Mouse (Mus musculus): ENCODE measurements around the gene Rnf113a1.
"Not testable (repeated sequence)": the region's sequence is repeated elsewhere in the genome, so short reads cannot be mapped to it uniquely, and the experiment has no call there.

Gene Rnf113a1

DNA sequence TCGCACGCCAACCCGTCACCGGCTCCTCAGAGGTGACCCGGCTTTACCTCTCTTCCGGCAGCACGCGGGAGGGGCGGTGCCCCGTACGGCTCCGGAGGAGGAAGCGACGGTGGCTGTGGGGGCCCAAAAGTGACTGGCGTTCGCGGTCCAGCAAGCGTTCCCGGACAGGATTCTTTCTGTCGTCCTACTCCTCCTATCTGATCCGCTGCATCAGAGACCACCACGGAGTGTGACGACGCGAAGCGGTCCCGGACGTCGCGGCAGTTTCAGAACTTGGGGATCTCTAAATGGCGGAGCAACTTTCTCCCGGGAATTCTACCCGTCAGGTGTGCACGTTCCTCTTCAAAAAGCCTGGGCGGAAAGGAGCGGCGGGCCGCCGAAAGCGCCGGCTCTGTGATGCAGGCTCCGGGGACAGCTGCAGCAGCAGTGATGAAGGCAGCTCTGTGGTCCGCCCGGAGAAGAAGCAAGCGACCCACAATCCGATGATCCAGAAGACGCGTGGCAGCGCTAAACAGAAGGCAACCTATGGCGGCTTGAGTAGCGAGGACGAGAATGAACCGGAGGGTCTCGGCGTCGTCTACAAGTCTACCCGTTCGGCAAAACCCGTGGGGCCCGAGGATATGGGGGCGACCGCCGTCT is at the start of gene Rnf113a1, which contains the start of gene Ndufa1:
Gene Rnf113a1, plus strand, starts transcription at position 141 of the 639 bp plus-strand sequence.
Gene Ndufa1, minus strand, starts transcription at position 59 of the 639 bp plus-strand sequence.
- DNase-seq (ENCODE audit: low spot score) = peak; percentile 38

DNA sequence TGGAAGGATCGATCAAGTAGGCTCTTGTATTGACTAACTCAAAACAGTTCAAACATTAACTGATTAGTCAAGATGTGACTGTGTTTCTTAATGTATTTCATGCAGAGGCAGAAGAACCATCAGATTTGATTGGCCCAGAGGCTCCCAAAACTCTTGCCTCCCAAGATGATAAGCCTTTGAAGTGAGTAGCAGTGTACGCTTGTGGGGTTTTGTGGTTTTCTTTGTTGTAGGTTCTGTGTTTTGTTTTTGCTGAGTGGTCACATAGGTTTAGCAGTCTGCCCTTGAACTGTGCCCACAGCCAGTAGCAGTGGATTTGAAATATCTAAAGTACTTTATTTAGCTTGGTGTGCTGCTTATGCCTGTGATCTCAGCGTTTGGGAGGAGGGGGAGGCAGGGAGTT is 49.3 kb upstream of the Rnf113a1 start:
- DNase-seq (ENCODE audit: low spot score) = no peak

DNA sequence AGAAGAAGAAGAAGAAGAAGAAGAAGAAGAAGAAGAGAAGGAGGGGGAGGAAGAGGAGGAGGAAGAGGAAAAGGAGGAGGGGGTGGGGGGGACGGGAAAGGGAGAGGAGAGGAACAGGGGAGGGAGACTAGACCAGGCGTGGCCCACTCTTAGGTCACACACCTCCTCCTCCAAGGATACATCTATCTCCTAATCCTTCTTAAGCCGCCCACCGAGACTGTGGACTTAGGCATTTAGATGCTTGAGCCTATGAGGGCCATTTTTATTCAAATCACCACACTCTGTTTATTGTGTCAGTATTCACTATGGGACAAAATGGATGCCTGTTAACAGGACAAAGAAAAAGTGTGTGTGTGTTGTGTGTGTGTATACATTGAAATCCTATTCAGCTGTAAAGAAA is 46.5 kb upstream of the Rnf113a1 start:
- DNase-seq (ENCODE audit: low spot score) = not testable (repeated sequence)

DNA sequence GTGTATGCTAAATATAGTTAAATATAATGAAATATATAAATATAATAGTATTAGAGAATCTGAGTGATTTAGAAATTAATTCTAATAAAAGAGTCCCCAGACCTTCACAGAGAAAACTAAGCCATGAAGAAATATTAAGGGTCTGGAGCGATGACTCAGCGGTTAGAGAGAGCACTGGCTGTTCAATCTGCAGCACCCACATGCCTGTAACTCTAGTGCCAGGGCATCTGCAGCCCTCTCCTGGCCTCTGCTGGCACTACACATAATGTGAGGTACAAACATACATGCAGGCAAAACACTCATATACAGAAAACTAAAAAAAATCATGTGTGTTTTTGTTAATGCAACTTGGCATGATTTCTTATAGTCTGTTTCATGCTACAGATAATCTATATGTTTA is 46.1 kb upstream of the Rnf113a1 start:
- no peak for DNase-seq (ENCODE audit: low spot score)

DNA sequence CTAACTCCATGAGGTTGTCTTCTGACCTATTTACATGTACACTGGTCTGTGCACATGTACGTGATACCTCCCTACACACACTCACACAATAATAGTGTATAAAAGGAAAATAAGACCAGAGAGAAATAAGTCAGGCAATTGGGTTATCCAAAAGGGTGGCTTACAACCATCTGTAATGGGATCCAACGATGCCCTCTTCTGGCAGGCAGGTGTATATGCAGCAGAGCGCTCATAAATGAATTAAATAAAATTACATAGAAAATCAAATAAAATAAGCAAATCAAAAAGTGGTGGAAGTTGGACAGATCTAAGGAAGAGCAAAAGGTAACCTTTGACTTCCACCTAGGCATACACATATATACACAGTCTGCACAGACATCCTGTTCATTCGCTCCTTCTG is 33.2 kb upstream of the Rnf113a1 start:
- no peak for DNase-seq (ENCODE audit: low spot score)

DNA sequence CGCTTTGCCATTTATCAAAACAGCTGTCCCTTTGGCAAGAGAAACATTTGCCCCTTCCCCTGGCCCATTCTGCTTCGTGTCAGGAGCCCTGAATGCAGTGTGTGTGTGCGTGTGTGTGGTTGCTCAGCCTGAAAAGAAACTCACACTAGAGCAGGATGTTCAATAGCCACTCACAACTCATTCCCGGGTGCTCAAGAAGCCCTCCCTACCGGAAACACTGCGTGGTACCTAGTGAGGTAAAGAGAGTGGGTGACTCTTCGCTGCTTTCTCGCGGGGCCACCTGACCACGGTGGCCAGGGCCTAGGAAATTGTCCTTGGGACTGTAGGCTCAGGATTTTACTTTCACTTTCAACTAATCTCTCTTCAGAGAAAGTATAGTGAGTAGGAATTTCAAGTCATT is 29.9 kb upstream of the Rnf113a1 start:
- DNase-seq (ENCODE audit: low spot score) = no peak

DNA sequence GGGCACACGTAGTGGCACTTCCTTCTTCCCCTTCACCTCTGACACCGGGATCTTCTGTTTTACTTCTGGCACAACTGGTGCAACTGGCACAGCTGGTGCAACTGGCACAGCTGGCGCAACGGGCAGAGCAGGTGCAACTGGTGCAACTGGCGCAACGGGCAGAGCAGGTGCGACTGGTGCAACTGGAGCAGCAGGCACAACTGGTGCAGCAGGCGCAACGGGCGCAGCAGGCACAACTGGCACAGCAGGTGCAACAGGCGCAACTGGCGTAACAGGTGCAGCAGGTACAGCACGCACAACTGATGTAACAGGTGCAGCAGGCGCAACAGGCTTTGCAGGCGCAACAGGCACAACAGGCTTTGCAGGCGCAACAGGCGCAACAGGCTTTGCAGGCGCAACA is 27.9 kb upstream of the Rnf113a1 start:
- no peak for DNase-seq (ENCODE audit: low spot score)

DNA sequence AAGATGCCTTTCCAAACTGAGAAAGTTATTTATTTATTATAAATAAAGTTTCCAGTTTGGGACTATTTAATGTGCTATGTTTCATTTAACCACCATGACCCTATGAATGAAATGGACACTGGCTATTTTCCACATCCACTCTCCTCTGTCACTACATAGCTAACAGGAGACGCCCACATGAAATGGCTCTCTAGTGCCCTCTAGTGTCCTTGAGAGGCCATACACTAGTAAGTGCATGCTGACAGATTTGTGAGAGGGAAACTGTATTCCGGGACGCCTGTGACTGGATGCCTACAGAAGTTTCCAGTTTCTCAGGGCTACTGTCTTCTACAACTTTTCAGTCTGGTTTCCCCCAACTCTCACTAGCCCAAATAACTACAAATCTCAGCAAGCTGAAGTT is 24.0 kb upstream of the Rnf113a1 start:
- no peak for DNase-seq (ENCODE audit: low spot score)

DNA sequence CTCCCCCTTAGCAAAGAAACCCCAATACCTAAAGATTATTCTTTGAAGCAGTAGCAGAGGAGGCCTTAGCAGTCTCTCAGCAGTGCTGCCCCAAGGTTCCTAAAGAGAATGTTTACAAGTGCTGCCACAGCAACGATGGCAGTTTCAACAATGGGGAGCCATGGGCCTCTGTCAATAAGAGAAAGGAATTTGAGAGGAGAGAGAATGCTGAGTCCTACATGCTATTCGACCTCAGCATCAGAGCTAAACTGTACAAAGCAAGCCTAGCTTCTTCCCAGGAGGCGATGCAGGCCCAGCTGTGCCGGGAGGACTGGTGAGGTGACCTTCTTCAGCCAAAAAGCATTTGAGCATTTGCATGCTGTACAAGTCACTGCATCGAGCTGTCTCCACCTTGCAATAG is 22.3 kb upstream of the Rnf113a1 start, which contains the start of gene Akap14:
Gene Akap14, minus strand, starts transcription at position 101 of the 400 bp plus-strand sequence.
- no peak for DNase-seq (ENCODE audit: low spot score)

DNA sequence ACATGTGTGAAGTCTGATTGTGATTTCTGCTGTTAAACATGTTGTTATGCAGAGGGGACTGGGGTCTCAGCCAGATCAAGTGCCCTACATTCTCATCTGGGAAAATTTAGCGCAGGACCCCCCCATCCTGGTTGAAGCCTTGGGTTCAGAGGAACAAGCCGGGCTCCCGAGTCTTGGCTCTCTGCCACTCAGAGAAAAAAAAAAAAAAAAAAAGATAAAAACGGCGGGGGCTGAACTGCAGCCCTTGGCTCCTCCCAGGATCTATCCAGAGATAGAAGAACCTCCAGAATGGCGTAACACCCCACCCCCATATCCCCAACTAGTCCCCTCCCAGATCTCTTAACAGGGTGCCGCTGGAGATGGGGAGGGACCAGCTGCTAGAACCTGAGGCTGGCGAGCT is 6.6 kb upstream of the Rnf113a1 start:
- not testable (repeated sequence) for DNase-seq (ENCODE audit: low spot score)

DNA sequence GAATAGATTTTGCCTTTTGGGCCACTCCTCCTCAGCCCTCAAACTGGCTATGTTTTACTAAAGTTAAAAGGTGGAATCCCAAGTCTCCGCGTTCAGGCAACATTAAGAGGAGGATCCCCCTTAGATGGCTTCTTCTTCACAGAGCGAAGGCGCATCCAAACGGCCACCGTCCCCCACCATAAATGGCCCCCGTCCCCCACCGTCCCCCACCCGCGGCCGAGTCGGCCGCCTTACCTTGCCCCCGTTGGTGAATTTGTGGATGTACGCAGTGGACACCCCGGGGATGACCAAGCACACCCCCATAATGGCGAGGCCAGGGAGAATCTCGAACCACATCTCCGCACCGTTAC is 315 bp upstream of the Rnf113a1 start:
- DNase-seq (ENCODE audit: low spot score) = no peak

DNA sequence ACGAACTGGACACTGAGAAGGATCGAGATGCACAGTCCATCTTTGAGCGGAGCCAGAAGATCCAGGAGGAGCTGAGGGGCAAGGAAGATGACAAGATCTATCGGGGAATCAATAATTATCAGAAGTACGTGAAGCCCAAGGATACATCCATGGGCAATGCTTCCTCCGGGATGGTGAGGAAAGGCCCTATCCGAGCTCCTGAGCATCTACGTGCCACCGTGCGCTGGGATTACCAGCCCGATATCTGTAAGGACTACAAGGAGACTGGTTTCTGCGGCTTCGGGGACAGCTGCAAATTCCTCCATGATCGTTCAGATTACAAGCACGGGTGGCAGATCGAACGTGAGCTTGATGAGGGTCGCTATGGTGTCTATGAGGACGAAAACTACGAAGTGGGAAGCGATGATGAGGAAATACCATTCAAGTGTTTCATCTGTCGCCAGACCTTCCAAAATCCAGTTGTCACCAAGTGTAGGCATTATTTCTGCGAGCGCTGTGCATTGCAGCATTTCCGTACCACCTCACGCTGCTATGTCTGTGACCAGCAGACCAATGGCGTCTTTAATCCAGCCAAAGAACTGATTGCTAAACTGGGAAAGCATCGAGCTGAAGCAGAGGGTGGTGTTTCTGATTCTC is 817 bp downstream of the Rnf113a1 start:
- DNase-seq (ENCODE audit: low spot score) = no peak

DNA sequence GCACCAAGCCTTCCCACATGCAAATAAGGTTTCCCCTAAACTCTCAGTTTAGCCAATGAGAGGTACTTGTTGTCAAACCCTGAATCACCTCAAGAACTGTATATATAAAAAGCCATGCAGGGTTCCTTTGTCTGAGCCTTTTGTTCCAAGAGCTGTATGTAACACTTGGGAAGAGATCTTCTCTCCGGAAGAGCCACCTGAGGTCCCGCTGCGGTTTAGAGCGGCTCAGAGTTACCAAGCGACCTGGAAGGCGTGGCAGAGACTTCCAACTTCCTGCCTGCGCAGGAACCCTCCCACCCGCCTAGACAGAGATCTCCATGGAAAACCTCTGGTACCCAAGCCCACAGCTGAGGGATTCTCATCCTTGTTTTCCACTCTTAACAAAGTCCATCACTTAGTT is 7.6 kb downstream of the Rnf113a1 start:
- no peak for DNase-seq (ENCODE audit: low spot score)

DNA sequence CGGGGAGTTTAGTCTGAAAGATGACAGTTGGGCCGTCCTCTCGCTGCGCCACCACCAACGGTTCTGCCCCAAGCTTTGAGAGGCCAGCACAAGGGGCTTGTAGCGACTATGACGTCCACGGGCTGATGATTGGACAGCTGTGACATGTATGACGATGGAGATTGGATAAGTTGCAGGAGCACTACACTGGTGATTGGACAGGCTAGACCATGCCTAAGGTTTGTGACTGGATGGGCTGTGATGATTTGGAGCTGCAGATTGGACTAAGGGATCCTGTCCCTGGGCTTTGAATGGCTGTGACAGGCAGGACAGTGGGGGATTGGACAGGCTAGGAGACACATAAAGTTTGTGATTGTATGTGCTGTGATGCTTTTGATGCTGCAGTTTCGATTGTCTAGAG is 19.9 kb downstream of the Rnf113a1 start, which contains the start of gene Gm9:
Gene Gm9, minus strand, starts transcription at position 101 of the 400 bp plus-strand sequence.
- DNase-seq (ENCODE audit: low spot score) = no peak

DNA sequence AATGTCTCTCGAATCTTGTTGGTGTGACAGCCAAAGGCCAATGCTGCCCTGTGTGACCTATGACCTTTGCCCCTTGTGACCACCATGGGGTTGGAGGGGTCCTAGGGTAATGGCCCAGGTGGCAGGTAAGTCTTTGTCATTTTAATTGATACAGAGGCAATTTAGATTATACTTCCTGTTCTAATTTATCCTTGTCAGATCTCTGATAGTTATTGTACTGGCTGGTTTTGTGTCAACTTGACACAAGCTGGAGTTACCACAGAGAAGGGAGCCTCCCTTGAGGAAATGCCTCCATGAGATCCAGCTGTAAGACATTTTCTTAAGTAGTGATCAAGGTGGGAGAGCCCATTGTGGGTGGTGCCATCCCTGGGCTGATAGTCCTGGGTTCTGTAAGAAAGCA is 31.1 kb downstream of the Rnf113a1 start, which contains the start of gene Rhox1:
Gene Rhox1, minus strand, starts transcription at position 101 of the 400 bp plus-strand sequence.
- not testable (repeated sequence) for DNase-seq (ENCODE audit: low spot score)
